Mouse (Mus musculus) midbrain, embryonic 10.5 days (tissue): ENCODE results near the gene Prdm10. TPM values are rescaled to one million over a fixed set of nuclear protein-coding genes. Genes with fewer than 3 reads are reported as not detected.
A peak's percentile ranks its signal among the peaks of the same experiment; 100 is the strongest.

Experiments used
- DNase-seq: peaks from one replicate; pipeline ENCODE4 v3.0.0-alpha.2; 2017; ENCODE audit warnings: low spot score
- H3K27ac ChIP-seq: fragments of 300-500 bp; sonication (generic); replicated peaks from 2 replicates; pipeline ENCODE4 v1.5.1; 2016; ENCODE audit warnings: mild to moderate bottlenecking
- H3K27me3 ChIP-seq: fragments of 300-500 bp; sonication (generic); 2 replicates; pipeline ENCODE4 v1.6.1; 2016; ENCODE audit warnings: low read depth, mild to moderate bottlenecking; ENCODE audit not compliant: poor library complexity, severe bottlenecking
- H3K36me3 ChIP-seq: fragments of 300-500 bp; sonication (generic); 2 replicates; pipeline ENCODE4 v1.6.1; 2016; ENCODE audit warnings: mild to moderate bottlenecking, moderate library complexity
- H3K4me1 ChIP-seq: fragments of 300-500 bp; sonication (generic); 2 replicates; pipeline ENCODE4 v1.6.1; 2016
- H3K4me3 ChIP-seq: fragments of 300-500 bp; sonication (generic); 2 replicates; pipeline ENCODE4 v1.5.1; 2016; ENCODE audit warnings: mild to moderate bottlenecking, moderate library complexity
- H3K9me3 ChIP-seq: fragments of 300-500 bp; sonication (generic); replicated peaks from 2 replicates; pipeline ENCODE4 v1.6.1; 2016; ENCODE audit warnings: mild to moderate bottlenecking
- WGBS: fragments of 180-500 bp; shearing (Covaris S2); methylation state at CpG from one replicate; pipeline ENCODE4 v1.1.7; 2016; 5-methylcytosine and 5-hydroxymethylcytosine counted together
- polyA plus RNA-seq: library from polyadenylated mRNA; unstranded; fragments of >200 nt; fragmentation: Nextera tagmentation; extraction: Ambion mirVana; gene quantifications from 2 replicates; pipeline ENCODE4 v1.2.1, GENCODE M21; 2016

The Prdm10 gene
- polyA plus RNA-seq, 1 experiment from 2014 or later = 7.3 TPM

DNA sequence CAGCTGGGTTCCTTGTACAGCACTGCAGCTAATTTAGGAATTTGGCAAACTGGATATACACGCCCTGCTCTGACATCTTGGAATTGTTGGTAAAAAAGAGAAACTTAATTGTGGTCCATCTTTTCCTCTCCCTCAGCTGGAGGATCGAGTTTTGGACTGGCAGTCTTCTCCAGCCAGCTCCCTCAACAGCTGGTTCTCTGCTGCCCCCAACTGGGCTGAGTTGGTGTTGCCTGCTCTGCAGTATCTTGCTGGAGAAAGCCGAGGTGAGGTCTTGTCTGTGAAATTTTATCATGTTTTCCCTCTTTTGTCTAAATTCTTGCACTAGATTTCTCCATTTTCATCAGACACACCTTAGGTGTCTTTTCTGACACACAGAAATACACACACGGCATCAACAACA lies 120.1 kb downstream of the Prdm10 start:
- no peaks in the 10 kb centered on the region for H3K9me3 ChIP-seq
- no peaks in the 10 kb centered on the region for H3K27me3 ChIP-seq
- DNase-seq = peak; percentile 62
- H3K27ac ChIP-seq = no peak overlapping the region
- H3K4me1 ChIP-seq = no peaks in the 10 kb centered on the region
- H3K4me3 ChIP-seq = no peak overlapping the region
- H3K36me3 ChIP-seq = peaks cover 99% of the 10 kb centered on the region
- WGBS = 60% methylated on average over 4 of the region's 4 CpGs

DNA sequence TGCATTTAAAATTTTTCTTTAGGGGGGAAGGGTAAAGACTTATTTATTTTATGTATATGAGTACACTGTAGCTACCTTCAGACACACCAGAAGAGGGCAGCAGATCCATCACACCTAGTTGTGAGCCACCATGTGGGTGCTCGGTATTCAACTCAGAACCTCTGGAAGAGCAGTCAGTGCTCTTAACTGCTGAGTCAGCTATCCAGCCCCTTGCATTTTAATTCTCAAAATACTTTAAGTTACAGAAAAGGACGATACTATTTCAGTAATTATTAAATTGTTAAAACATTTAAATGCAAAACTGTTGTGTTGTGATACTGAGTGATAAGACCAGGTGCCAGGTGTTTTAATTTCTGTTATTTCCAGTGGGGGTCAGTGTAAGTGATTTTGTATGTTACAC lies 124.0 kb downstream of the Prdm10 start:
- no peak overlapping the region for H3K4me3 ChIP-seq
- no peak overlapping the region for H3K27ac ChIP-seq
- H3K36me3 ChIP-seq = peaks cover 91% of the 10 kb centered on the region
- no peaks in the 10 kb centered on the region for H3K27me3 ChIP-seq
- no peaks in the 10 kb centered on the region for H3K4me1 ChIP-seq
- H3K9me3 ChIP-seq = no peaks in the 10 kb centered on the region
- WGBS = 89% methylated on average over 2 of the region's 2 CpGs
- DNase-seq = no peak

GRCm38 (mm10) chr9:31405217-31405616 lies 124.9 kb downstream of the Prdm10 start:
- H3K4me1 ChIP-seq = no peaks in the 10 kb centered on the region
- no peaks in the 10 kb centered on the region for H3K9me3 ChIP-seq
- H3K36me3 ChIP-seq = peaks cover 91% of the 10 kb centered on the region

GRCm38 (mm10) chr9:31412165-31412564 lies 131.8 kb downstream of the Prdm10 start:
- Histone ChIP-seq H3K4me3 (no peak overlapping the region), H3K9me3 (no peaks in the 10 kb centered on the region), H3K27ac (no peak overlapping the region), H3K36me3 (peaks cover 96% of the 10 kb centered on the region), H3K27me3 (no peaks in the 10 kb centered on the region), H3K4me1 (no peaks in the 10 kb centered on the region)
- no peak for DNase-seq
- WGBS = 92% methylated on average over 4 of the region's 4 CpGs

More at GRCm38 (mm10) chr9:31405217-31405616, 124.9 kb downstream of the Prdm10 start:
- no peak for DNase-seq
- Histone ChIP-seq H3K27ac (no peak overlapping the region), H3K4me3 (no peak overlapping the region), H3K27me3 (no peaks in the 10 kb centered on the region)
- WGBS = 66% methylated on average over 6 of the region's 6 CpGs

GRCm38 (mm10) chr9:31418821-31419220 lies 138.5 kb downstream of the Prdm10 start:
- peaks cover 86% of the 10 kb centered on the region for H3K36me3 ChIP-seq
- no peak for DNase-seq
- 97% methylated on average over 1 of the region's 1 CpGs for WGBS

DNA sequence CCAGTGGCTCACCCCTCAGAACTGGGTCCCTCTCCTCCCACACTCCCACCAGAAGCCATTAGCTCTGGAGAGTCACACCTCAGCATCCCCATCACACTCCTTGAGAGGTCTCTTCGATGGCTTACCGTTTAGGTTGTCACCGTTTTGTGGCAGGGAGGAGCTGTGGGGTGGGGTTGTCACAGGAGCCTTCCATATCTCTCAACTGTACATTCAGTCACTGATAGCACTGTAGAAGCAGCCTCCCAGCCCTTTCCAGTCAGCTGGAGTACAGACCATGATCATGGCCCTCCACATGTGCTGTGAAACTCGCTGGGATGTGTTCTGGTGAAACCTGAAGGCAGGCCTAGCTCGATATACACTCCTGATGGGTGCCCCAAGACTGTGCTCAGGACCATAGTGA lies 141.8 kb downstream of the Prdm10 start:
- Histone ChIP-seq H3K27ac (no peak overlapping the region), H3K4me3 (no peak overlapping the region), H3K9me3 (no peaks in the 10 kb centered on the region), H3K4me1 (peaks cover 2% of the 10 kb centered on the region), H3K36me3 (peaks cover 59% of the 10 kb centered on the region), H3K27me3 (no peaks in the 10 kb centered on the region)
- 90% methylated on average over 5 of the region's 5 CpGs for WGBS
- no peak for DNase-seq

More at GRCm38 (mm10) chr9:31418821-31419220, 138.5 kb downstream of the Prdm10 start:
- no peaks in the 10 kb centered on the region for H3K4me1 ChIP-seq
- no peak overlapping the region for H3K27ac ChIP-seq
- H3K27me3 ChIP-seq = no peaks in the 10 kb centered on the region
- no peak overlapping the region for H3K4me3 ChIP-seq
- H3K9me3 ChIP-seq = no peaks in the 10 kb centered on the region

DNA sequence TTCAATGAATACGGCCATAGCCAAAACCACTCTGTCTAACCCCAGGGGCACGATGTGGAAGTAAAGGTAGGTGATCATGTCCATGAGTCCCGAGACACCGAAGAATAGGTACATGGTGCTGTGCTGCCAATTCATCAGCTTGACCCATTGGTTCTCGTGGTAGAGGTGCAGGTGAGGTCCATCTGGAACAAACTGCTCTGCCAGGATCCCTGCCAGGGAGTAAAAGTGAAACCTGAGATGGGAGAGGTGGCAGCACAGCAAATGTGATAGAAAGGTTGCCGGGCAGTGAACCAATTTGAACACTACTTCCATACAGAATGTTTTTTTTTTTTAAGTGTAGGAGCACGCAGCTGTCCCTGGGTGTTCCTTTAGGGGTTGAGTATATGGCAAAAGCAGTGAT lies 148.6 kb downstream of the Prdm10 start:
- H3K4me3 ChIP-seq = no peak overlapping the region
- 0 out of 2 replicates have a peak, but pooled peaks cover 5% of the 10 kb centered on the region for H3K36me3 ChIP-seq
- no peaks in the 10 kb centered on the region for H3K27me3 ChIP-seq
- no peaks in the 10 kb centered on the region for H3K9me3 ChIP-seq
- peaks cover 8% of the 10 kb centered on the region for H3K4me1 ChIP-seq
- WGBS = 89% methylated on average over 7 of the region's 7 CpGs
- DNase-seq = no peak
- H3K27ac ChIP-seq = no peak overlapping the region

DNA sequence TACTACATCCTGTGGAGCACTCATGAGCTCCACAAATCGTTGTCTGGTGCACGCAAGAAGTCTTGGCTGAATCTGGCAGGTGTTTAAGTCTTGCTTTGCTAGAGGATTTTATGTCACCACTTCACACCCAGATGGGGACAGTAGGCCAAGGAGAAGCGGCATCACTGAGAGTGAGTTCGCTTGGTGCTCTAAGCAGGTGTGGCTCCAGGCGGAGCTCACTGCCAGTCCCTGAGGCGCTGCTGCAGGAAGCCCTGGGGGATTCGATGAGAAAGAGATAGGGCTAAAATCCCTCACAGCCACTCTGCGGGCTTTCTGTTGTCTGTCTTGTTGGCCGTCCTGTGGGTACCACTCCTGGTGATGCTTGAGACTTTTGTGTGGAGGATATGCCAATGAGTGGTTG lies 149.7 kb downstream of the Prdm10 start:
- Histone ChIP-seq H3K4me1 (peaks cover 8% of the 10 kb centered on the region), H3K4me3 (no peak overlapping the region), H3K27ac (no peak overlapping the region), H3K27me3 (no peaks in the 10 kb centered on the region), H3K36me3 (no peaks in the 10 kb centered on the region), H3K9me3 (no peaks in the 10 kb centered on the region)
- DNase-seq = no peak
- 73% methylated on average over 9 of the region's 9 CpGs for WGBS

Other genes starting within 250 kb of the Prdm10 start
- gene Zbtb44, start 249.9 kb upstream of the Prdm10 start, polyA plus RNA-seq = 3.6 and 4.4 TPM in 2 replicates
- gene St14, start 148.7 kb upstream of the Prdm10 start, polyA plus RNA-seq = 2.5 and 2.7 TPM in 2 replicates
- gene Aplp2, start 68.7 kb upstream of the Prdm10 start, polyA plus RNA-seq = 226 and 239 TPM in 2 replicates
- 18.4 and 24.8 TPM in 2 replicates for gene Nfrkb, start 105.7 kb downstream of the Prdm10 start, polyA plus RNA-seq
- not detected in 2 replicates for gene Tmem45b, start 183.9 kb downstream of the Prdm10 start, polyA plus RNA-seq